ENCODE assay signal across 9 mouse cellular contexts in the genomic region with DNA sequence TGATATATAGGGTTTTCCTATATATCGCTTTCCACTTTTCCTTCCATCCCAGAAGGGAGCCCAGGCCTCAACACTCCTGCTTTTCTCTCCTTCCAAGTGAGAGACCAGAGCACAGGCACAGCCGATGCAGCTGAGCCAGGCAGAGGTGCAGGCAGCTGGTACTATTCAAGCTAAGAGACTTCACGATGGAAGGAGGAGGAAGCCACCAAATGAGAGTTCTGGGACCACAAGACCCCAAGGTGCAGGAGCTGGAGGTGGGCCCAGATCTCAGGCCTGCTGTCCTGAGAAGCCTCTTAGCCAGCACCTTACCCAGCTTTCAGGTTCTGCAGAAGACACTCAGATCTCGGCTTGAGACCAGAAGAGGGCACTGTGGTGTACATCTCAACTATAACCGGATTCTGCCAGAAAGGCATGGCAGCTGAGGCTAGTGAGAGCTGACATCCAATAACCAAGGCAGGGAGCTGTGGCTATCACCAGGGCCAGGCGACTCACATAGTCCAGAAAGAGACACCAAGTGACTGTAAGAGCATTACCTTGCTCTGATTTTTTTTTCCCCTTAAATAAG. TPM values are rescaled to one million over a fixed set of nuclear protein-coding genes. Genes with fewer than 3 reads are reported as not detected.
DNase-seq lines count a peak whose midpoint lies in the region; TF ChIP-seq lines count a peak whose summit lies in the region.
"Had no signal": no experiment of that assay in that cellular context is flagged by ENCODE, and none has a peak within 500 bp of the region (broad histone marks: within the 10 kb centered on the region; RNA-seq: fewer than 3 reads in every experiment).

No protein-coding gene starts in this region.

- no peak overlapping the region for H3K27ac ChIP-seq in heart, embryonic 10.5 days
- no peak overlapping the region for H3K27ac ChIP-seq in thymus, adult 2 months (ENCODE audit: control insufficient read depth, insufficient read depth, low read length)
- H3K27ac ChIP-seq: midbrain, embryonic 12.5 days had no signal

- H3K27me3 ChIP-seq in heart, embryonic 10.5 days (ENCODE audit: insufficient read depth, poor library complexity, severe bottlenecking): no peaks in the 10 kb centered on the region
- H3K27me3 ChIP-seq in thymus, adult 2 months (ENCODE audit: control insufficient read depth, insufficient read depth, low read length): no peaks in the 10 kb centered on the region
- H3K27me3 ChIP-seq: midbrain, embryonic 12.5 days had no signal

- intact Hi-C loops in gastrocnemius, postnatal 14 days (cut with DNase I; ENCODE audit: low total_unique reads): loop anchor here (5.0 to 10.0 kb wide), 2 partner anchors 47 to 105 kb away; no protein-coding TSS in a partner anchor

- TF ChIP-seq POLR2A in thymus, adult 2 months (IDR thresholded peaks at IDR 0.05; ENCODE audit: control insufficient read depth, extremely low read depth, insufficient read depth, low read length, poor library complexity): no peak

- peak; percentile 91 for DNase-seq in heart, adult 11 months
- DNase-seq in heart, embryonic 10.5 days (ENCODE audit: low spot score): no peak
- DNase-seq in CD4-positive, CD25-positive, alpha-beta regulatory T cell, adult 2 months (ENCODE audit: low read depth, low spot score): peak; percentile 74
- DNase-seq in cerebellum, adult 11 months: peak; percentile 50
- peak; percentile 52 to 77 for DNase-seq in kidney, adult 8-10 months
- DNase-seq in lung, postnatal 25 days (ENCODE audit: low spot score): peak; percentile 60
- peak; percentile 66 for DNase-seq in thymus, adult 2 months
- DNase-seq in gastrocnemius, postnatal 14 days: no peak

- no peak for TF ChIP-seq CTCF in thymus, adult 2 months (IDR thresholded peaks at IDR 0.05; ENCODE audit: borderline replicate concordance, control insufficient read depth, extremely low read depth, insufficient read depth, low read length, poor library complexity)

- 59% methylated on average over 6 of the region's 6 CpGs for WGBS in heart, embryonic 10.5 days
- 58% methylated on average over 6 of the region's 6 CpGs for WGBS in thymus, adult 2 months

- no peak overlapping the region for H3K4me3 ChIP-seq in heart, embryonic 10.5 days
- no peak overlapping the region for H3K4me3 ChIP-seq in thymus, adult 2 months (ENCODE audit: control insufficient read depth, insufficient read depth, low read length)
- H3K4me3 ChIP-seq: midbrain, embryonic 12.5 days had no signal

- H3K36me3 ChIP-seq in heart, embryonic 10.5 days: peaks cover 45% of the 10 kb centered on the region
- no peaks in the 10 kb centered on the region; the same call in 1 of the 2 replicates for H3K36me3 ChIP-seq in thymus, adult 2 months (ENCODE audit: control insufficient read depth, insufficient read depth, low read length)

- H3K4me1 ChIP-seq in heart, embryonic 10.5 days: peaks cover 34% of the 10 kb centered on the region
- H3K4me1 ChIP-seq in thymus, adult 2 months (replicated peaks; ENCODE audit: control insufficient read depth, insufficient read depth, low read length): peaks cover 28% of the 10 kb centered on the region

- no peaks in the 10 kb centered on the region for H3K9me3 ChIP-seq in heart, embryonic 10.5 days
- H3K9me3 ChIP-seq: midbrain, embryonic 12.5 days had no signal

RNA-seq across cellular contexts. Expression of a gene that starts 2.1 kb away (rescaled TPM):
- polyA plus RNA-seq in heart, embryonic 10.5 days (2016; fragmentation: Nextera tagmentation; extraction: Ambion mirVana): 13.7 and 16.5 TPM in 2 replicates
- polyA plus RNA-seq in thymus, adult 2 months (2012; rRNA removed): 17.0 and 20.1 TPM in 2 replicates
- total RNA-seq in gastrocnemius, postnatal 14 days (2021): 1 to 10 TPM; 4.0 to 5.0 TPM

RNA-seq across cellular contexts. Expression of a gene that starts 17.0 kb away (rescaled TPM):
- 1.4 and 1.8 TPM in 2 replicates for polyA plus RNA-seq in heart, embryonic 10.5 days (2016; fragmentation: Nextera tagmentation; extraction: Ambion mirVana)
- polyA plus RNA-seq in thymus, adult 2 months (2012; rRNA removed): 15.7 and 22.3 TPM in 2 replicates
- total RNA-seq in gastrocnemius, postnatal 14 days (2021): 10 to 100 TPM; 12.7 to 15.5 TPM

RNA-seq across cellular contexts. Expression of a gene that starts 30.7 kb away (rescaled TPM):
- 12.6 and 13.0 TPM in 2 replicates for polyA plus RNA-seq in heart, embryonic 10.5 days (2016; fragmentation: Nextera tagmentation; extraction: Ambion mirVana)
- 58.4 and 60.2 TPM in 2 replicates for polyA plus RNA-seq in thymus, adult 2 months (2012; rRNA removed)
- total RNA-seq in gastrocnemius, postnatal 14 days (2021): 1 to 10 TPM; 9.3 to 9.7 TPM

RNA-seq across cellular contexts. Expression of a gene that starts 40.0 kb away (rescaled TPM):
- not detected in 2 replicates for polyA plus RNA-seq in heart, embryonic 10.5 days (2016; fragmentation: Nextera tagmentation; extraction: Ambion mirVana)
- polyA plus RNA-seq in thymus, adult 2 months (2012; rRNA removed): 0.10 and 0.40 TPM in 2 replicates
- total RNA-seq in gastrocnemius, postnatal 14 days (2021): not detected
- polyA plus RNA-seq: midbrain, embryonic 12.5 days had no signal

Comparison
In these comparisons a context has a peak if more than half of its experiments do, and no peak if none do; other contexts are left out.
1. DNase-seq: peak in heart, adult 11 months (single experiment), CD4-positive, CD25-positive, alpha-beta regulatory T cell, adult 2 months (single experiment), cerebellum, adult 11 months (single experiment), kidney, adult 8-10 months (2 of 2), lung, postnatal 25 days (single experiment) and thymus, adult 2 months (single experiment); none in heart, embryonic 10.5 days (single experiment) and gastrocnemius, postnatal 14 days (single experiment).